Mouse (Mus musculus): Measurements from ENCODE around the gene Mtus2. TPM values are rescaled to one million over a fixed set of nuclear protein-coding genes. Genes with fewer than 3 reads are reported as not detected.
"Not testable (repeated sequence)": the region's sequence is repeated elsewhere in the genome, so short reads cannot be mapped to it uniquely, and the experiment has no call there.

The Mtus2 gene
- polyA plus RNA-seq, 1 experiment from 2014 or later: 131 TPM

GRCm38 (mm10) chr5:148175091-148175490 is 218.0 kb downstream of the Mtus2 start:
- H3K9ac ChIP-seq (ENCODE audit: low read length): no peak overlapping the region
- WGBS: 66% methylated on average over 4 of the region's 4 CpGs
- H3K4me1 ChIP-seq (ENCODE audit: control insufficient read depth, insufficient read depth, low read length): no peaks in the 10 kb centered on the region
- H3K27ac ChIP-seq (ENCODE audit: low read length): no peak overlapping the region
- no peak overlapping the region for H3K4me2 ChIP-seq (ENCODE audit: low read depth, low read length)
- ATAC-seq (replicated peaks; ENCODE audit: extremely low read depth, insufficient read depth, low FRiP score): no peak
- peaks cover 6% of the 10 kb centered on the region; the same call in 1 of the 2 replicates for H3K9me3 ChIP-seq (replicated peaks; ENCODE audit: control insufficient read depth, low read length)
- H3K36me3 ChIP-seq (ENCODE audit: control insufficient read depth, insufficient read depth): no peaks in the 10 kb centered on the region
- H3K27me3 ChIP-seq (ENCODE audit: control insufficient read depth, insufficient read depth, low read length): no peaks in the 10 kb centered on the region
- no peak overlapping the region for H3K4me3 ChIP-seq (ENCODE audit: low read length)

GRCm38 (mm10) chr5:148175742-148176426 is 218.8 kb downstream of the Mtus2 start:
- WGBS: 76% methylated on average over 4 of the region's 4 CpGs
- no peak for ATAC-seq (replicated peaks; ENCODE audit: extremely low read depth, insufficient read depth, low FRiP score)

GRCm38 (mm10) chr5:148176539-148176938 is 219.4 kb downstream of the Mtus2 start:
- not testable (repeated sequence) for H3K4me2 ChIP-seq (ENCODE audit: low read depth, low read length); H3K27me3 ChIP-seq (ENCODE audit: control insufficient read depth, insufficient read depth, low read length); H3K4me1 ChIP-seq (ENCODE audit: control insufficient read depth, insufficient read depth, low read length); H3K36me3 ChIP-seq (ENCODE audit: control insufficient read depth, insufficient read depth); H3K4me3 ChIP-seq (ENCODE audit: low read length); H3K9ac ChIP-seq (ENCODE audit: low read length); ATAC-seq (replicated peaks; ENCODE audit: extremely low read depth, insufficient read depth, low FRiP score); H3K9me3 ChIP-seq (replicated peaks; ENCODE audit: control insufficient read depth, low read length); H3K27ac ChIP-seq (ENCODE audit: low read length)
- 85% methylated on average over 8 of the region's 8 CpGs for WGBS

More at GRCm38 (mm10) chr5:148175742-148176426, 218.8 kb downstream of the Mtus2 start:
- no peaks in the 10 kb centered on the region for H3K36me3 ChIP-seq (ENCODE audit: control insufficient read depth, insufficient read depth)
- H3K9me3 ChIP-seq (replicated peaks; ENCODE audit: control insufficient read depth, low read length): peaks cover 6% of the 10 kb centered on the region; the same call in 1 of the 2 replicates
- H3K27me3 ChIP-seq (ENCODE audit: control insufficient read depth, insufficient read depth, low read length): no peaks in the 10 kb centered on the region
- H3K9ac ChIP-seq (ENCODE audit: low read length): no peak overlapping the region
- no peak overlapping the region for H3K4me2 ChIP-seq (ENCODE audit: low read depth, low read length)
- H3K4me1 ChIP-seq (ENCODE audit: control insufficient read depth, insufficient read depth, low read length): 0 out of 2 replicates have a peak, but pooled peaks cover 2% of the 10 kb centered on the region
- H3K27ac ChIP-seq (ENCODE audit: low read length): no peak overlapping the region
- no peak overlapping the region for H3K4me3 ChIP-seq (ENCODE audit: low read length)

- H3K4me3 ChIP-seq (ENCODE audit: low read length): no peak overlapping the region
- ATAC-seq (replicated peaks; ENCODE audit: extremely low read depth, insufficient read depth, low FRiP score): no peak
- H3K9me3 ChIP-seq (replicated peaks; ENCODE audit: control insufficient read depth, low read length): peaks cover 6% of the 10 kb centered on the region; the same call in 1 of the 2 replicates
- H3K4me1 ChIP-seq (ENCODE audit: control insufficient read depth, insufficient read depth, low read length): peaks cover 2% of the 10 kb centered on the region
- H3K27ac ChIP-seq (ENCODE audit: low read length): no peak overlapping the region
- H3K36me3 ChIP-seq (ENCODE audit: control insufficient read depth, insufficient read depth): no peaks in the 10 kb centered on the region
- WGBS: 66% methylated on average over 7 of the region's 7 CpGs
- H3K4me2 ChIP-seq (ENCODE audit: low read depth, low read length): no peak overlapping the region
- no peak overlapping the region for H3K9ac ChIP-seq (ENCODE audit: low read length)
- no peaks in the 10 kb centered on the region for H3K27me3 ChIP-seq (ENCODE audit: control insufficient read depth, insufficient read depth, low read length)
Measured at GRCm38 (mm10) chr5:148179231-148179630, 222.1 kb downstream of the Mtus2 start.

- Histone ChIP-seq H3K4me1 (ENCODE audit: control insufficient read depth, insufficient read depth, low read length) (peaks cover 2% of the 10 kb centered on the region), H3K36me3 (ENCODE audit: control insufficient read depth, insufficient read depth) (no peaks in the 10 kb centered on the region), H3K9ac (ENCODE audit: low read length) (no peak overlapping the region), H3K4me3 (ENCODE audit: low read length) (no peak overlapping the region), H3K9me3 (replicated peaks; ENCODE audit: control insufficient read depth, low read length) (peaks cover 14% of the 10 kb centered on the region), H3K27me3 (ENCODE audit: control insufficient read depth, insufficient read depth, low read length) (no peaks in the 10 kb centered on the region), H3K27ac (ENCODE audit: low read length) (peak overlapping the region; percentile 9; the same call in 1 of the 2 replicates), H3K4me2 (ENCODE audit: low read depth, low read length) (no peak overlapping the region)
- 14% methylated on average over 13 of the region's 13 CpGs for WGBS
- ATAC-seq (replicated peaks; ENCODE audit: extremely low read depth, insufficient read depth, low FRiP score): peak; percentile 52
Measured at GRCm38 (mm10) chr5:148180590-148181307, 223.6 kb downstream of the Mtus2 start.

- Histone ChIP-seq H3K4me3 (ENCODE audit: low read length) (no peak overlapping the region), H3K27ac (ENCODE audit: low read length) (peak overlapping the region; percentile 9; the same call in 1 of the 2 replicates), H3K4me2 (ENCODE audit: low read depth, low read length) (no peak overlapping the region)
Measured at GRCm38 (mm10) chr5:148181308-148181630, 224.1 kb downstream of the Mtus2 start.

GRCm38 (mm10) chr5:148181901-148182300 is 224.8 kb downstream of the Mtus2 start:
- H3K4me2 ChIP-seq (ENCODE audit: low read depth, low read length): no peak overlapping the region
- H3K9ac ChIP-seq (ENCODE audit: low read length): no peak overlapping the region
- ATAC-seq (replicated peaks; ENCODE audit: extremely low read depth, insufficient read depth, low FRiP score): no peak
- H3K36me3 ChIP-seq (ENCODE audit: control insufficient read depth, insufficient read depth): no peaks in the 10 kb centered on the region
- H3K4me3 ChIP-seq (ENCODE audit: low read length): no peak overlapping the region
- peaks cover 16% of the 10 kb centered on the region for H3K9me3 ChIP-seq (replicated peaks; ENCODE audit: control insufficient read depth, low read length)
- WGBS: 59% methylated on average over 6 of the region's 6 CpGs
- no peak overlapping the region for H3K27ac ChIP-seq (ENCODE audit: low read length)
- no peaks in the 10 kb centered on the region for H3K27me3 ChIP-seq (ENCODE audit: control insufficient read depth, insufficient read depth, low read length)
- peaks cover 2% of the 10 kb centered on the region for H3K4me1 ChIP-seq (ENCODE audit: control insufficient read depth, insufficient read depth, low read length)

More at GRCm38 (mm10) chr5:148181308-148181630, 224.1 kb downstream of the Mtus2 start:
- no peak overlapping the region for H3K9ac ChIP-seq (ENCODE audit: low read length)
- H3K27me3 ChIP-seq (ENCODE audit: control insufficient read depth, insufficient read depth, low read length): no peaks in the 10 kb centered on the region
- H3K4me1 ChIP-seq (ENCODE audit: control insufficient read depth, insufficient read depth, low read length): peaks cover 2% of the 10 kb centered on the region
- H3K36me3 ChIP-seq (ENCODE audit: control insufficient read depth, insufficient read depth): no peaks in the 10 kb centered on the region
- no peak for ATAC-seq (replicated peaks; ENCODE audit: extremely low read depth, insufficient read depth, low FRiP score)
- H3K9me3 ChIP-seq (replicated peaks; ENCODE audit: control insufficient read depth, low read length): peaks cover 18% of the 10 kb centered on the region
- 40% methylated on average over 4 of the region's 4 CpGs for WGBS

- no peak overlapping the region for H3K9ac ChIP-seq (ENCODE audit: low read length)
- no peaks in the 10 kb centered on the region for H3K27me3 ChIP-seq (ENCODE audit: control insufficient read depth, insufficient read depth, low read length)
- H3K36me3 ChIP-seq (ENCODE audit: control insufficient read depth, insufficient read depth): no peaks in the 10 kb centered on the region
- WGBS: 49% methylated on average over 1 of the region's 1 CpGs
- no peak for ATAC-seq (replicated peaks; ENCODE audit: extremely low read depth, insufficient read depth, low FRiP score)
- H3K9me3 ChIP-seq (replicated peaks; ENCODE audit: control insufficient read depth, low read length): peaks cover 12% of the 10 kb centered on the region
- no peak overlapping the region for H3K27ac ChIP-seq (ENCODE audit: low read length)
- no peak overlapping the region for H3K4me3 ChIP-seq (ENCODE audit: low read length)
- H3K4me2 ChIP-seq (ENCODE audit: low read depth, low read length): no peak overlapping the region
- no peaks in the 10 kb centered on the region; the same call in none of the 2 replicates for H3K4me1 ChIP-seq (ENCODE audit: control insufficient read depth, insufficient read depth, low read length)
Measured at GRCm38 (mm10) chr5:148185898-148186297, 228.8 kb downstream of the Mtus2 start.

- no peaks in the 10 kb centered on the region for H3K27me3 ChIP-seq (ENCODE audit: control insufficient read depth, insufficient read depth, low read length)
- H3K4me3 ChIP-seq (ENCODE audit: low read length): no peak overlapping the region
- ATAC-seq (replicated peaks; ENCODE audit: extremely low read depth, insufficient read depth, low FRiP score): no peak
- no peaks in the 10 kb centered on the region for H3K36me3 ChIP-seq (ENCODE audit: control insufficient read depth, insufficient read depth)
- no peak overlapping the region for H3K27ac ChIP-seq (ENCODE audit: low read length)
- WGBS: 25% methylated on average over 4 of the region's 4 CpGs
- H3K9ac ChIP-seq (ENCODE audit: low read length): no peak overlapping the region
- H3K9me3 ChIP-seq (replicated peaks; ENCODE audit: control insufficient read depth, low read length): no peaks in the 10 kb centered on the region
- no peaks in the 10 kb centered on the region for H3K4me1 ChIP-seq (ENCODE audit: control insufficient read depth, insufficient read depth, low read length)
- H3K4me2 ChIP-seq (ENCODE audit: low read depth, low read length): no peak overlapping the region
Measured at GRCm38 (mm10) chr5:148191416-148191815, 234.3 kb downstream of the Mtus2 start.

Measured in heart, embryonic 16.5 days (tissue).